Mouse (Mus musculus): ENCODE results near the gene Mamdc2.
A peak's percentile ranks its signal among the peaks of the same experiment; 100 is the strongest.
"Not testable (repeated sequence)": the region's sequence is repeated elsewhere in the genome, so short reads cannot be mapped to it uniquely, and the experiment has no call there.

Gene Mamdc2

DNA sequence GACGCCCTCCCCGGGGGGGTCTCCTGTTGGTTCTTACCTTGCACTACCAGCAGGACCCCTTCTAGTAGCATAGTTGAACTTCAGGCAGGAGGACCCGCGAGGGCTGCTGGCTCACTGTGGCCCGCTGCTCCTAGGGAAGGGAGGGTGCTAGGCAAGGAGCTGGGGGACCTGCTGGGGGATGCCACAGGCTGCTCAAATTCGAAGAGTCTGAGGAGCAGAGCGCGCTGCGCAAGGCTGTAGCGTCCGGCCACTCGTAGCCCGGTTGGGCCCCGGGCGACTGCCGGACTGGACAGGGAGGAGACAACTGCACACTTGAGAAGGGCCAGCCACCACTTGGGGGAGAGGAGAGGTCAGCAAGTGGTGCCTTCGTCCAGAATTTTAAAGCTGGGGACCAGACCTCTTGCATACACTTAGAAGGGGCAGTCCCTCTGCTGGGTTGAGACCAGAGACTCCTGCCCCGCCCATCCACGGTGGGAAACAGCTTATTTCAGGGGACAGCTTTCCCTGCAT, at the start of gene Mamdc2:
TSS of gene Mamdc2 (minus strand) at position 455 of the 510 bp plus-strand sequence.
- no peak for DNase-seq (ENCODE audit: low spot score in 2 of 2)

DNA sequence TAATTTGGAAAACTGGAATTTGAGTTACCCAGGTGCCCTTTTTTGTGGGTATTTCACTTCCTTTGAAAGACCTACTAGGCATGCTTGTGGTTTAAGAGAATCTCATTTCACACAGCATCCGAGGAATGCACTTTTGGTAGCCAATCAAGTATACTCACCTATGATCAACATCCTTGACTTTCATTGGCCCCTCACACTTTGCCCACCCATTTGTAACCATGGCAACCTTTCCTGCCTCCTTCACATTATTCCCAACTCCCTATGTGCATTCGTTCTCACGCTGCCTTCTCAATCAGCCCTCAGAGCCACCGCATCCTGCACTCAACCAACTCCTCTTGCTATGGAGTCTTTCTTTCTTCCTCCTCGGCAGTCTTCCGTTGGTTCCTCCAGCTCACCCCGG, 49.8 kb upstream of the Mamdc2 start:
- DNase-seq (ENCODE audit: low spot score in 2 of 2): no peak

DNA sequence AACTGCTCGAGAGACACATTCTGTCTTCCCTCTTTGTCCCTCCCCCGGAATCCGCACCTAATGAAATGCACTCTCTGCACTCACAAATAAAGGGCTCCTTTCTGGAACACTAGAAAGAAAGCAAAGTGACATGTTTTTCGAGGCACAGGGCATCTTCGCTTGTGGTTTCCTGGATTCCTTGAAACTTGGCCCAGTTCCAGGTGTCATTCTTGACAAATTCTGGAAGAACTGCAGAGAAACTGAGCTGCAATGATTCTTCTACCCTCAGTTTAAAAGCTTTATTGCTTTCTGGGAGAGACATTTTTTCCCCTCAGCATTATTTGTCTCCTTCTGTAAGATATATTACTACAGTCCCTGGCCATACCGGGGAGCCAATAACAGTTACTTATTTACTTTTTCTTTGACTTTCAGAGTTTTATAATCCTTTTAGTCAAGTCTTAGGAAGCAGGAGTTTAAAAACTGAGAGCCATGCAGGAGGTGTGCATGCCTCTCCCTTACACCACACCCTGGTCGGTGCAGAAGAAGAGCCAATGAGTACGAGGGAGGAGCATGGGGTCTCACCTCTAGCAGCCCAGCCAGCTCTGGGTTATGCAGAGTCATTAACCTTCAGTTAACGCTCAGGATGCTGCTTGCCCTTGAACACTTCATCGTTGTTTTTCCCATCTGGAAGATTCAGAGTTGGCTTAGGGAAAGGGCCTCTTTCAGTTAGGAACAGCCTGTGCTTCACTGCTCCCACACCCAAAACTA, 49.1 kb upstream of the Mamdc2 start:
- DNase-seq (ENCODE audit: low spot score in 2 of 2): no peak

DNA sequence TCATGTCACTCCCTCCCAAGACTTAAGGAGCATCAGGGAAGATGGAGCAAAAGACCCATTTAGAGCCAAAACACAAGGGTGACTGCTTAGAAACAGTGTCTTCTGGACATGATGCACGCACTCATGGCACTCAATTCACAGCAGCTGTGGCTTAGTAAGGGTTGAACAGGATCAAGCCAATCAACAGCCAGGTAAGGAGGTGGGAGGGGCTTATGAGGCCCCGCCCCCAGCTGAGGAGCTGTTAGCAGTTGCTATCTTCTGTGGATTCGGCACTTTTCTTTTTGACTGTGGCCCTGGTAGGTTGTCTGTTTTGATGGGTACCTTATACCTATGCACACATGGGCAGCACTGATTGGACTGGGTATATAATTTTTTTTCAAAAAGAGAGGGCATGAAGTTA, 48.3 kb upstream of the Mamdc2 start:
- DNase-seq (ENCODE audit: low spot score in 2 of 2): no peak

DNA sequence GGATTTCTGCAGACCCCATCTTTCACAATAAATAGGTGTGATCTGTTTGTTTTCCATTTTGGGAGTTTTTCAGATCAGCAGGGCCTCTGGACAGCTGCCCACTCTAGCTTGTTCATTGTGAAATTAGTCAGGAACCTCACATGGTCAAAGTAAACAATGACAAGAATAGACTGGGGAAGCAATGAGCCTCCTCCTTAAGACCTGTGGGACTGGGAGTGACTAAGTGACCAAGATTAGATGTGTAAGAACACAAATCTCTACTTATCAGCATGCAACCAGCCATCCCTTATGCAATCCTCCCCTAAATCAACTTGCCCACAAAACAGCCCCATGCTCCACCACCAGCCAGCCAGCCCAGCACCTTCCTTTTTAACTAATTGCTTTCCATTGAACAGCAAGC, 44.4 kb upstream of the Mamdc2 start:
- DNase-seq (ENCODE audit: low spot score in 2 of 2): no peak

DNA sequence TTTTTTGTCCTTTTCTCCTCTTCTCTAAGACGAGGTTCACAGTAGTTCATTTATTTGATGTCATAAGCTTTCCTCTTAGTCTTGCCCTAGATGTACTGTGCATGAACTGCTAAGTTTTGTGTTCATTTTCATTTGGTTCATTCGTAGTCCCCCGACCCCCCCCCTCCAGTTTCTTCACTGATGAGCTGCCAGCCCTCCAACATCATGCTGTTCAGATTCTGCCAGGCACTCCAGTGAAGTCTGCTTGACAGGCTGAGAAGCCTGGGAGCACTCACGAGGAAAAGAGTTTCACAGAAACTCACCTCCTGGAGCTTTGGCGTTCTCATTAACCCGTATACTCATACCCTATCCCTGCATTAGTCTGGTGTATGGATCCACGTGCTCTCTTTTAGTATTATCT, 42.5 kb upstream of the Mamdc2 start:
- not testable (repeated sequence) for DNase-seq (ENCODE audit: low spot score in 2 of 2)

DNA sequence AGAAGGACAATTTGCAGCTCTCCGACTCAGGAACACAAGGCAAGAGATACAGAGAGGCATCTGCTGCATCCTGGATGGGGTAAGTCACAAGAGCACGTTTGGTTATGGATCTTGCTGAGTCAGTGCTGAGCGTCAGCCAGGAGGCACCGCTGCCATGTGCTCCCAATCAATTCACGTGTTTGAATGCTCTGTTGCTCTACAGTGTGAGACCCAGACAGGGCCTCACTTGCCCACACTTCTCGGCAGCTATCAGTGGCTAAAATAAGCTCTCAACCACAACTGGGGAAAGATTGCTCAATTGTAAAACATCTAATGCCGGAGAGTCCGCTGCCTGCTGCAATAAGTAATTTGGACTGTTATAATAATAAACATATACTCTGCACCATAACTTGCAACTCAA, 41.5 kb upstream of the Mamdc2 start:
- no peak for DNase-seq (ENCODE audit: low spot score in 2 of 2)

DNA sequence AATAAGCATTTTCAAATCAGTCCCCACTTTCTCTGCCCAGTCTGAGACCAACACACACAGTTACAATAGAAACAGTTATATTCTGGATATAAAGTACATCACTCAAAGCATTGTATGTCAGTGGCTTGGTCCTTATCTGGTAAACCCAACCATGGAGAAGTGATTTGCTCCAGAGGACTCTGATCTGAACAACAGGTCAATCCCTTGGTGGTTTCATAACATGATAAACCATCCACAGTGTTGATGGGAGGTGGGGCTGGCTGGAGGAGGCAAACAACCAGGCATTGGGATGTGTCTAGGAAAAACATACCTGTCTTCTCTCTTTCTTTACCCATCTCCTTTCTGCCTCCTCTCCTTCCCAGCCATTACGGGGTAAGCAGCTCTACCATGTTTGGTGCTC, 39.2 kb upstream of the Mamdc2 start:
- no peak for DNase-seq (ENCODE audit: low spot score in 2 of 2)

DNA sequence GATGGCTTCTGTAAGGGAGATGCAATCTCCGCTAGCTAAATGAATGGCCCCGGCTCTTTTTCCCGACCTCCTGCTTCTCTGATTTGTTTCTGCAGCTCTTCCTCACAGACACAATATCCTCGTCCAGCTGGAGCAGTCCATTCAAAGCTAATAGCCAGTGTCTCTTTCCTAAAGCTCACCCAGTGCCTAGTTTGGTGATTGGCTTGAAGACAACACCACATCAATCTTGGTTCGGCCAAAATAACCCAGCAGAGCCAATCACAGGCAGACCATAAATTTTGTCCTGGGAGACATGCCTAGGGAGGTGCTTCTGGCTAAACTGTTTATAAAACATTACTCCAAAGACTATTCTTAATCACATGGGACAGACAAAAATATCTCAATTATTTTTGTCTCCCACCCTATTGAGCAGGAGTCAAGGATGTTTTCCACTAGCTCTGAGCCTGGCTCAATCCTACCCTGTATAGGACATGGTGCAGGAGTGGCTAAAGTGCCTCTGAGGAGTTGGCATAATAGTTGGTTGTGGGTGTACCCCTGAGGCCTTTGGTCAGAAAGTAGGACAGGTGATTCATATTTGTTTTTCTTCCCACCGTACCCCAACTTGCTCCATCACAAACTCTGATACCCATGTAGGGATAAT, 38.5 kb upstream of the Mamdc2 start:
- no peak for DNase-seq (ENCODE audit: low spot score in 2 of 2)

DNA sequence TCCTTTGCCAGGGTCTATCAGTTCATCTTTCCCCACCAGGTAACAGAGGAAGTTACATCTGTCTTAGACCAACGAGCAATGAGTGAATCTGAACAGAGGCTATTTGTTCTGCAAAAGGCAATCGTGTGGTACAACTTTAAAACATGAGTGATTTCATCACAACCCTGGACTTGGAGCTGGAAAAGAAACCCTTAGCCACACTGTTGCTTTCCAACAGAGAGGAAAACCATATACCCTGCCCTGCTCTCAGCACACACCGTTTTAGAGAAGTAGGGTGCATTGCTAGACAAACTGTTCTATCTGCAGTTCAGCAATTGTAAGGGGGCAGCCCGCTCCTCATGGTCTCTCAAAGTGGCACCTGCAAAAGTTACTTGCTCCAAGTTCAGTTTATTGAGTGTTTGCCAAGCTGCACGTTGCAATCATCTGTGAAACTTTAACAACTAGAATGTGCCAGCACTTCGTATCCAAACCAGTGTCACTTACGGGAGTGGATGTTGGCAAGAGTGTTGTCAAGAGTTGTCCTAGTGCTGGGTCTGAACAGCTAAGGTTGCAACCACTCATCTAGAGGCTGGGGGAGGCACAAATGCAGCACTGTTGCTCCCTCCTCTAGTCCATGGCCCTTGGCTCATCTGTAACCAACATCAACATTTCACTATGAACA, 37.8 kb upstream of the Mamdc2 start:
- DNase-seq (ENCODE audit: low spot score in 2 of 2): no peak

DNA sequence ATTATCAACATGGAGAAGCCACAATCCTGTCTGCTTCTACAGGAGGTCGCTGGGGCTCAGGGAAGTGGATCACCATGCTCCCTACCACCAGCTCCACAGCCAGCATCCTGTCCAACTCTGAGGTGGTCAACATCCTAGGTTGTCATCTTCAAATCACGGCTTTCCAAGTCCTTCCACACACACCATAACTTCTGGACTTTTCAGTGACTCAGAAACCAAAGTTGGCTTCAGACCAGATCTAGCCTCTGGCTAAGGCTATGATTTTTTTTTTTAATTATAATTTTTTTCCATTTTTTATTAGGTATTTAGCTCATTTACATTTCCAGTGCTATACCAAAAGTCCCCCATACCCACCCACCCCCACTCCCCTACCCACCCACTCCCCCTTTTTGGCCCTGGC, 34.3 kb upstream of the Mamdc2 start:
- not testable (repeated sequence) for DNase-seq (ENCODE audit: low spot score in 2 of 2)

DNA sequence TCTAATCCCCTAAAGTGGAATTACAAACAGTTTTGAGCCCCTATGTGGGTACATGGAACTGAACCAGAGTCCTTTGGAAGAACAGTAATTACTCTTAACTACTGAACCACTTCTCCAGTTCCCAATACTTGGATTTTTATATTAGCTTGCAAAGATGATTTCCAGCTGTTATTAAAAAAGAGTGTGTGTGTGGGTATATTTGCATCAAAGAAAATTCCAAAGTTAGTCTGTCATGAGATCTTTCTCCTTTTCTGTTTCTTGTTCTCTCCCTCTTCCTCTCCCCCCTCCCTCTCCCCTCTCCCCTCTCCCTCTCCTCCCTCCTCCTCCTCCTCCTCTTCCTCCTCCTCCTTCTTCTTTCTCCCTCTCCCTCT, 31.3 kb upstream of the Mamdc2 start:
- DNase-seq (ENCODE audit: low spot score in 2 of 2): no peak

DNA sequence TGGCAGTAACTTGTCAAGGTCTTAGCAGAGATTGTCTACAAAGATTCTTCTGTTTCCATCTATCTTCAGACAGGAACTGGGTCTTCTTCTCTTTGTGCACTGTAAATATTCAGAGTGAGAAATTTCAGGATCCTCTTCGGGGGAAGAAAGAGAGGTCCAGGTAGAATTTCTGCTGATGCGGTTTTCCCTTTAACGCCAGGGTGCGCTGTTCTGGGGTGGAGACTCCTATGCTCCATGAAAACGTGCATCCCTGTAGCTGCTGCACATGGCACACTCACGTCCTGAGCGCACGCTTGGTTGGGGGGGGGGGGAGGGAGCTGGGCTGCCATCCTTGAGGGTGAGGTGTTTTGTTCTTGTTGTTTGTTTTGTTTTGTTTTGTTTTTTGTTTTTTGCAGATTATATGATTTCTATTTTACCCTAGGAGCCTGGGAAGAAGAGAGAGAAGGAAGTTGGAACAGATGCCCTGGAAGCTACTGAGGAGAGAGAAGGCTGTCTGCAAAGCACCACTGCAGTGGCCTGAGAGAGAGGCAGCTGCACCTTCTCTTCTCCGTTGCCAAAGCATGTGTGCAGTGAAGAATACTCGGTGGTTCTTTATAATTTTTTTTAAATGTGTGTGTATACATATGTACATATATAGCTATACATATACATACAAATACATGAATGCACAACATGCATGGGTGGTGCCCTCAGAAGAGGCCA, 30.8 kb upstream of the Mamdc2 start:
- DNase-seq (ENCODE audit: low spot score in 2 of 2): peak in 1 of 2 experiments; percentile 14

DNA sequence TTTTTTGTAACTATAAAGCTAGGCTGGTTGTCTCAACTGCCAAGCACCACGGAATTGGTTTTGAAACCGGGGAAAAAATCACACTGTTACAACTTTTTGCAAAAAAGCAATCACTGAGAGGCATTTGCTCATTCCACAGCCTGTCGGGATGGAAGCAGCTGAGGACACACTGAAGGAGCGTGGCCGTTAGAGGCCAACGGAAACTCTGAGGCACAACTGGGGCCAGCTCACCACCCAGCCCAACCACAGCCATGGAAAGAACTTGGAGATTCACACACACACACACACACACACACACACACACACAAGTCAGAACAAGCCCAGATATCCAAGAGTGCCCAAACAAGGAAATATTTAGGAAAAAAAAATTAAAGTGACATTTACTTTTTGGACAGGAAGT, 29.6 kb upstream of the Mamdc2 start:
- DNase-seq (ENCODE audit: low spot score in 2 of 2): no peak

DNA sequence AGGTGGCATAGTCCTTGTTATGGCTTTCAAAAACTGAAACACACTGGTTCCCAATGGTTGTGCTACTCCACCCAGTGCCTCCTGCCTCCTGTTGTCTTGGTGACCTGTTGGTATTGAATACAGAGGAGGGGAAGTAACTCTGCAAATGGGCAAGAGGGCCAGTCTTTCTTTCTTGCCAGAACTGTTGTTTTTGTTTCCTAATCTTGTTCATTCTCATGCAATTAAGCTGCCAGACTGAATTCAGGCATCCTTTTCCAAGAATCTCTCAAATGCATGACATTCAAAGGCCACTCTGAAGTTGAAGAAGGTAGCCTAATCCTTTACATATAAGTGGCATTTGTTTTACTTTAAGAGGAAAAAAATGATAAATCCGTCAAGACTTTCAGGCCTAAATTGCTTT, 19.6 kb upstream of the Mamdc2 start:
- no peak for DNase-seq (ENCODE audit: low spot score in 2 of 2)

DNA sequence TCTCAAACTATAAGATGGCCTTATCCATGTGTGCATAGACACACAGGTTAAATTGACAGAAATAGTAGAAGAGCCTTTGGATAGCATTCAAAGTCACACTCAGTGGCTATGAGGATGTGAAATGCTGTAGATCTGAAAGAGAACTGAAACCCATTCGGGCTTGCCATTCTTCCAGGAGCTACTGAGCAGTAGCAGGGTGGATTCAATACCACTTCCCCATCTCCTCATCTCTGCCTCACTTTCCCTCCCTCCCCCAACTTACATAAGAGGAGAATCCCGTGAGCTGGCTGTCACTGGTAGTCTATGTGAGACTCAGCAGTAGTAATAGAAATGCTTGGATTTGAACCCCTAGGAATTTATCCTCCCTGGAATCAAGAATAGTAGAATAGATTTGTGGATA, 18.8 kb upstream of the Mamdc2 start:
- DNase-seq (ENCODE audit: low spot score in 2 of 2): no peak

DNA sequence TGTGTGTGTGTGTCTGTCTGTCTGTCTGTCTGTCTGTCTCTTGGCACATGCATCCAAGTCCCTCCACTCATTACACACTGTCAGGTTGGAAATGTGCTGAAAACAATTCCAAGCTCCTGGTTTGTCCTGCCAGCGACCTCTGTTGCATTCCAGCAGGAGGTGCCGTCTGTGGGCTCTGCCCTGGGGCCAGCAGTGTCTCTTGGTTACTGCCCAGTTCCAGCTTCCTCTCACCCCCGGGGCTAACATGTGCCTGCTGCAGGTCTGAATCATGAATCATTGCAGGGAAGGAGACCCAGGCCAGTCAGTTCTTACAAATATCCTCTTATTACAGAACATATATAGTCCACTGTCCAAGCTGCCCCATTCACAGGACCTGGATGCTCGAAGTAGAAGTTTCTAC, 9.2 kb upstream of the Mamdc2 start:
- no peak for DNase-seq (ENCODE audit: low spot score in 2 of 2)

DNA sequence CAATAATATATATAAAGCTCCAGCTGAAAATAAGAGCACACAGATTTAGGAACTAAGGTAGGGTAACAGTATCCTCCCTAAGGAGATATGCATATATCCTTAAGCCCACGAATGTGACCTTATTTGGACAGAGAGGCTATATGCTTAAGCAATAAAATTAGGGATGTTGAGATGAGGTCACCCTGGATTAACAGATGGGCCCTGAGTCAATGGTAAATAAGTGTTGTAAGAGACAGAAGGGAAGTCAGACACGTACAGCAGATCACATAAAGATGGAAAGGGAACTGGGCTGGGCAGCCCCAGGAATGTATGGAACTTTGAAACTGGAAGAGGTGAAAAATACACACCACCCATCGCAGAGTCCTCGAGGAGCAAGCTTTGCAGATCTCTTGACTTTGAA, 3.1 kb upstream of the Mamdc2 start:
- DNase-seq (ENCODE audit: low spot score in 2 of 2): no peak

DNA sequence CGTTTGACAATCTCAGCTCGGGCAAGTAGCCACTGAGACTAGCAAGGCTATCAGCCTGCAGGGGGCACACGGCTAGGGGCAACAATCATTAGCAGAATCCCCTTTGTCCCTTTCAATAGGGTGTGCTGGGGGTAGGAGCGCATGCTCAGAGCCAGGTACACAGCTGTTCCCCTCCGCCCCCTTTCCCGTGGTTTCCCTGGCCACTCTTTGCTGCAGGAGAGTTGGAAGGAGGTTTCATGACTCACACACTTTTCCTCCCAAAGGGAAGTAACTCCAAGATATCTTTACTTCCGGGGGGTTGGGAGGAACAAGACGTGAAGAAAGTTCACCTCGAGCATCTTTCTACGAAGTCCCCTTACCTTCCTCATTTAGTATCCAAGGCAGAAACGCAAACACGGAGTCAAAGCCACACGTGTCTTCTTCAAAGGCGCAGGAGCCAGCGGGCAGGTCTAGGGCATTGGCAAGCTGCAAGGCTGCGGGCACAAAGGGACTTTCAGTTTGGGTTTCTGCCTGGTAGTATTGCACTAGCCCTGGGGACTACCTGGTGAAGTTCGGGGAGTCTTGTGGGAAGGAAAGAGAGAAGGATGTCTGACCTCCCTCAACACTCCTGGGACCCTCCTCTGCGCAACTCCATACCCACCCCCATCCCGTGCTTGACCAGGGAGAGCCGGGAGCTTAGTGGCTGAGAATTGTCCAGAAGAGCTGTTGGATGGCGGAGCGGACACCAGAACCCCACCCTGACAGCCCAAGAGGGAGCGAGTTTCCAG, 838 bp downstream of the Mamdc2 start:
- peak; percentile 39 to 44 for DNase-seq (ENCODE audit: low spot score in 2 of 2)

DNA sequence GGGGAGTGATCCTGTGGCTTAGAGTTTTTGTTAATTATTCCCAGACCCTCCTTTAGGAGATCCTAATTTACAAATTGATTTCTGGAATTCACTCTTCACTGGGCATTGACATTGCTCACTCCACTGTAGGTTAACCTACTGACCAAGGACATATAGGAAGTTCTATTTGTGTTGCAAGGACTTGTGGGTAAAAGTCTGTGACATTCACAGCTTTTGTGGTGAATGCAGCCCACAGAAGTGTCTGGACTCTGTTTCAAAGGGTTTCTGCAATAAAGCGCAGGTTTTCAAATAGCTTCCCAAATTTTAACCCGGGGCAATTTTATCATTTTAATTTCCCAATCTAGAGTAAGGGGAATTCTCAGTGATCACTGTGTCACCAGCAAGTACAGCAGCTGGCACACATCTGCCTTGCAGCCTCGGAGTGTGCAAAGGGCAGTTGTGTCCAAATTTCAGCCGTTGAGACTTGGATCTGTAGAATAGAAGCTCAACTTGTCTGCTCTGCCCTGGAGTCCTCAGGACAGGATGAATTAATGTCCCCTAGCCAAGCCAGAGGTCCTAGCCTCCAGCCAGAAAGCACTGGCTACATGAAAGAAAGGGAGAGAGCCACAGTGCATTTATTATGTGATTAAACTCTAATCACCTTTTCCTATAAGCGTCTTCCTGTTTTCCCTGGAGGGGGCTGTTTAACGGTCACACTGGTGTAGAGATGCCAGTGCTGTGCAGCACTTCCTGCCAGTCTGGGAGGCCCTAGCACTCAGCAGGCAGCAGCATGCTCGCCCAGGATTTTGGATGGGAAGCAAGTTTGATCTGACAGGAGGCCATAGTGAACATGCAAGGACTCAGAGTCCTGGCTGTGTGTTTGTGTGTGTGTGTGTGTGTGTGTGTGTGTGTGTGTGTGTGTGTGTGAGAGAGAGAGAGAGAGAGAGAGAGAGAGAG, 3.1 kb downstream of the Mamdc2 start:
- DNase-seq (ENCODE audit: low spot score in 2 of 2): no peak
